In genomic region chr11:69410045-69410309, GRCm38 (mm10) we compare ENCODE assay signal across 8 mouse cellular contexts. TPM values are rescaled to one million over a fixed set of nuclear protein-coding genes. Genes with fewer than 3 reads are reported as not detected.
DNase-seq lines count a peak whose midpoint lies in the region; ATAC-seq and TF ChIP-seq lines count a peak whose summit lies in the region.

No protein-coding gene starts in this region.

- TF ChIP-seq RAD21 in CH12.LX (IDR thresholded peaks at IDR 0.05; ENCODE audit: low read depth, low read length) = no peak

- ATAC-seq in forebrain, embryonic 15.5 days (replicated peaks) = no peak
- no peak for ATAC-seq in liver, embryonic 13.5 days (ENCODE audit: low read depth)
- ATAC-seq in megakaryocyte progenitor cell, adult 5-6 weeks (replicated peaks; ENCODE audit: poor library complexity) = no peak

- WGBS in heart, adult 2 months = 0% methylated on average over 18 of the region's 18 CpGs
- WGBS in forebrain, embryonic 15.5 days = under 1% methylated on average over 18 of the region's 18 CpGs
- under 1% methylated on average over 18 of the region's 18 CpGs for WGBS in liver, embryonic 13.5 days (ENCODE audit: insufficient replicate concordance)

- no peaks in the 10 kb centered on the region for H3K9me3 ChIP-seq in CH12.LX (replicated peaks; ENCODE audit: low read length)
- H3K9me3 ChIP-seq in forebrain, embryonic 15.5 days = no peaks in the 10 kb centered on the region
- H3K9me3 ChIP-seq in liver, embryonic 13.5 days (replicated peaks) = no peaks in the 10 kb centered on the region

- H3K27ac ChIP-seq in heart, adult 2 months = peak overlapping the region; percentile 90
- peak overlapping the region; percentile 96 for H3K27ac ChIP-seq in CH12.LX (ENCODE audit: insufficient read depth, low read depth)
- peak overlapping the region; percentile 99 for H3K27ac ChIP-seq in forebrain, embryonic 15.5 days (replicated peaks)
- H3K27ac ChIP-seq in liver, embryonic 13.5 days = peak overlapping the region; percentile 93

- dilution Hi-C loops in CH12.LX (cut with MboI; ENCODE audit: extremely low pct_ligation_motif_present, extremely low pct_unique_long_range_greater_than_20kb, low sequenced_read_pairs) = no loop called here

- in situ Hi-C loops in CH12.LX (cut with MboI; ENCODE audit: low pct_ligation_motif_present, low pct_unique_long_range_greater_than_20kb, low sequenced_read_pairs) = no loop called here

- no peak for TF ChIP-seq CTCF in heart, adult 2 months (IDR thresholded peaks at IDR 0.05)
- TF ChIP-seq CTCF in CH12.LX (conservative IDR thresholded peaks at IDR 0.05 in 1 of 2, IDR thresholded peaks at IDR 0.05 in 1 of 2; ENCODE audit: low read depth in 2 of 2, low read length in 2 of 2) = no peak

- TF ChIP-seq EP300 in heart, adult 2 months (IDR thresholded peaks at IDR 0.05; ENCODE audit: insufficient read depth, low read depth, low read length) = no peak
- no peak for TF ChIP-seq EP300 in CH12.LX (IDR thresholded peaks at IDR 0.05; ENCODE audit: low read length)

- intact Hi-C loops in heart, adult 2 months (cut with DNase I) = loop anchor here (1.0 to 10.0 kb wide), 2 partner anchors 8 to 585 kb away; partner anchors contain the start of genes Gabarap and Phf23

- DNase-seq in heart, adult 2 months = peak in 1 of 2 experiments; percentile 82
- no peak for DNase-seq in heart, adult 9 months (ENCODE audit: low spot score in 2 of 2)
- DNase-seq in CH12.LX (ENCODE audit: extremely low read depth) = no peak
- no peak for DNase-seq in liver, embryonic 13.5 days
- no peak for DNase-seq in right cerebral cortex, postnatal 14 days
- DNase-seq in ovary, adult 18-20 months (ENCODE audit: low spot score) = no peak

- no peak for TF ChIP-seq POLR2A in heart, adult 2 months (IDR thresholded peaks at IDR 0.05; ENCODE audit: insufficient read depth, low read depth, low read length)
- no peak for TF ChIP-seq POLR2A in CH12.LX (IDR thresholded peaks at IDR 0.05; ENCODE audit: low read depth, low read length)

- peaks cover 7% of the 10 kb centered on the region; the same call in 1 of the 2 replicates for H3K36me3 ChIP-seq in heart, adult 2 months (ENCODE audit: control insufficient read depth, insufficient read depth, low read length)
- peaks cover 25 to 31% of the 10 kb centered on the region in 2 experiments for H3K36me3 ChIP-seq in CH12.LX (replicated peaks in 1 of 2; ENCODE audit: control insufficient read depth in 1 of 2, insufficient read depth in 1 of 2, low read length in 1 of 2)
- H3K36me3 ChIP-seq in forebrain, embryonic 15.5 days = peaks cover 36% of the 10 kb centered on the region
- peaks cover 36% of the 10 kb centered on the region for H3K36me3 ChIP-seq in liver, embryonic 13.5 days

- no peaks in the 10 kb centered on the region for H3K79me2 ChIP-seq in heart, adult 2 months (replicated peaks; ENCODE audit: control insufficient read depth, insufficient read depth, low read length)
- peaks cover 7% of the 10 kb centered on the region; the same call in 1 of the 2 replicates for H3K79me2 ChIP-seq in CH12.LX (replicated peaks; ENCODE audit: control insufficient read depth, extremely low read depth, insufficient read depth, poor library complexity, severe bottlenecking)

- peak overlapping the region; percentile 80 for H3K4me3 ChIP-seq in heart, adult 2 months
- H3K4me3 ChIP-seq in CH12.LX (replicated peaks in 1 of 3; ENCODE audit: low read depth in 2 of 3, low read length in 2 of 3, poor library complexity in 1 of 3) = peak overlapping the region; percentile 60 to 73 (median 67)
- peak overlapping the region; percentile 79 for H3K4me3 ChIP-seq in forebrain, embryonic 15.5 days
- peak overlapping the region; percentile 79 for H3K4me3 ChIP-seq in liver, embryonic 13.5 days (replicated peaks)

- no peaks in the 10 kb centered on the region for H3K27me3 ChIP-seq in heart, adult 2 months (ENCODE audit: control insufficient read depth, insufficient read depth, low read length)
- H3K27me3 ChIP-seq in CH12.LX (replicated peaks) = peaks cover 7% of the 10 kb centered on the region
- no peaks in the 10 kb centered on the region for H3K27me3 ChIP-seq in forebrain, embryonic 15.5 days
- no peaks in the 10 kb centered on the region for H3K27me3 ChIP-seq in liver, embryonic 13.5 days

- peak overlapping the region; percentile 84 for H3K9ac ChIP-seq in heart, adult 2 months (ENCODE audit: low read depth, low read length)
- peak overlapping the region; percentile 90 for H3K9ac ChIP-seq in CH12.LX (ENCODE audit: insufficient read depth, low read depth)
- peak overlapping the region; percentile 89 for H3K9ac ChIP-seq in forebrain, embryonic 15.5 days (replicated peaks)
- peak overlapping the region; percentile 86 for H3K9ac ChIP-seq in liver, embryonic 13.5 days

- H3K4me2 ChIP-seq in CH12.LX (ENCODE audit: insufficient read depth, low read depth, poor library complexity, severe bottlenecking) = peak overlapping the region; percentile 80
- peak overlapping the region; percentile 93 for H3K4me2 ChIP-seq in forebrain, embryonic 15.5 days (replicated peaks)
- peak overlapping the region; percentile 100 for H3K4me2 ChIP-seq in liver, embryonic 13.5 days

- peaks cover 19% of the 10 kb centered on the region for H3K4me1 ChIP-seq in heart, adult 2 months (ENCODE audit: control insufficient read depth, insufficient read depth, low read length)
- peaks cover 28 to 50% of the 10 kb centered on the region in 2 experiments for H3K4me1 ChIP-seq in CH12.LX (ENCODE audit: control insufficient read depth in 1 of 2, insufficient read depth in 2 of 2)
- H3K4me1 ChIP-seq in forebrain, embryonic 15.5 days = peaks cover 56% of the 10 kb centered on the region
- H3K4me1 ChIP-seq in liver, embryonic 13.5 days (replicated peaks) = peaks cover 75% of the 10 kb centered on the region

TF ChIP-seq in CH12.LX, 34 proteins besides CTCF, POLR2A, EP300 and RAD21 (continues in another document):
- 0 out of 2 replicates have a peak, but pooled peaks have one; percentile 15 for TF ChIP-seq ZMIZ1 (IDR thresholded peaks at IDR 0.05; ENCODE audit: low read depth, low read length)
- TF ChIP-seq PAX5 (IDR thresholded peaks at IDR 0.05; ENCODE audit: low read length) = no peak
- TF ChIP-seq JUND (conservative IDR thresholded peaks at IDR 0.05; ENCODE audit: low read depth, low read length) = no peak
- TF ChIP-seq NELFE (IDR thresholded peaks at IDR 0.05; ENCODE audit: low read depth, low read length) = 0 out of 2 replicates have a peak, but pooled peaks have one; percentile 4
- 0 out of 2 replicates have a peak, but pooled peaks have one; percentile 37 for TF ChIP-seq MAX (IDR thresholded peaks at IDR 0.05; ENCODE audit: low read length)

RNA-seq across cellular contexts. Expression of gene Kdm6b, which starts 3.5 kb away (rescaled TPM):
- total RNA-seq in heart, adult 2 months (2021) = 10 to 100 TPM; 19.7 to 27.8 TPM
- polyA plus RNA-seq in heart, adult 2 months (2012; rRNA removed) = 6.5 and 8.6 TPM in 2 replicates
- total RNA-seq in CH12.LX (2012; rRNA removed) = 2.9 and 5.7 TPM in 2 replicates
- 0.36 and 0.66 TPM in 2 replicates for total RNA-seq in CH12.LX (2014; rRNA removed)
- 6.0 and 7.2 TPM in 2 replicates for polyA plus RNA-seq in CH12.LX (2012; ENCODE audit: insufficient read length, low read depth)
- polyA plus RNA-seq in forebrain, embryonic 15.5 days (2015; fragmentation: Nextera tagmentation; extraction: Ambion mirVana) = 56.6 and 58.9 TPM in 2 replicates
- 4.8 and 5.1 TPM in 2 replicates for polyA plus RNA-seq in liver, embryonic 13.5 days (2015; fragmentation: Nextera tagmentation; extraction: Ambion mirVana)
- 10.4 and 11.7 TPM in 2 replicates for total RNA-seq in megakaryocyte progenitor cell, adult 5-6 weeks (2015)
- 1.8 and 2.9 TPM in 2 replicates for total RNA-seq in megakaryocyte progenitor cell, adult 5-6 weeks (2017)

RNA-seq across cellular contexts. Expression of gene Tmem88, which starts 11.9 kb away (rescaled TPM):
- 10 to 100 TPM; 20.4 to 21.4 TPM for total RNA-seq in heart, adult 2 months (2021)
- polyA plus RNA-seq in heart, adult 2 months (2012; rRNA removed) = 61.4 and 66.4 TPM in 2 replicates
- total RNA-seq in CH12.LX (2012; rRNA removed) (0.25 and 0.38 TPM in 2 replicates), CH12.LX (2014; rRNA removed) (not detected in 2 replicates)
- 0.16 and 0.22 TPM in 2 replicates for polyA plus RNA-seq in CH12.LX (2012; ENCODE audit: insufficient read length, low read depth)
- 5.9 and 6.7 TPM in 2 replicates for polyA plus RNA-seq in forebrain, embryonic 15.5 days (2015; fragmentation: Nextera tagmentation; extraction: Ambion mirVana)
- polyA plus RNA-seq in liver, embryonic 13.5 days (2015; fragmentation: Nextera tagmentation; extraction: Ambion mirVana) = 8.9 and 9.5 TPM in 2 replicates
- 0.07 and 0.42 TPM in 2 replicates for total RNA-seq in megakaryocyte progenitor cell, adult 5-6 weeks (2015)
- total RNA-seq in megakaryocyte progenitor cell, adult 5-6 weeks (2017) = 0.12 TPM in 1 of 2 replicates, not detected in the other

RNA-seq across cellular contexts. Expression of gene Cyb5d1, which starts 14.5 kb away (rescaled TPM):
- total RNA-seq in heart, adult 2 months (2021) = 10 to 100 TPM; 27.9 to 32.1 TPM
- polyA plus RNA-seq in heart, adult 2 months (2012; rRNA removed) = 19.9 and 29.8 TPM in 2 replicates
- 28.4 and 37.4 TPM in 2 replicates for total RNA-seq in CH12.LX (2012; rRNA removed)
- 27.3 and 29.3 TPM in 2 replicates for total RNA-seq in CH12.LX (2014; rRNA removed)
- polyA plus RNA-seq in CH12.LX (2012; ENCODE audit: insufficient read length, low read depth) = 29.5 and 33.2 TPM in 2 replicates
- 44.3 and 45.9 TPM in 2 replicates for polyA plus RNA-seq in forebrain, embryonic 15.5 days (2015; fragmentation: Nextera tagmentation; extraction: Ambion mirVana)
- polyA plus RNA-seq in liver, embryonic 13.5 days (2015; fragmentation: Nextera tagmentation; extraction: Ambion mirVana) = 10.3 and 13.0 TPM in 2 replicates
- 15.4 and 16.6 TPM in 2 replicates for total RNA-seq in megakaryocyte progenitor cell, adult 5-6 weeks (2015)
- total RNA-seq in megakaryocyte progenitor cell, adult 5-6 weeks (2017) = 34.2 and 50.3 TPM in 2 replicates

RNA-seq across cellular contexts. Expression of gene Naa38, which starts 14.7 kb away (rescaled TPM):
- 100 to 1,000 TPM; 102 to 113 TPM for total RNA-seq in heart, adult 2 months (2021)
- polyA plus RNA-seq in heart, adult 2 months (2012; rRNA removed) = 128 and 145 TPM in 2 replicates
- total RNA-seq in CH12.LX (2012; rRNA removed) = 193 and 208 TPM in 2 replicates
- total RNA-seq in CH12.LX (2014; rRNA removed) = 161 and 201 TPM in 2 replicates
- 137 and 153 TPM in 2 replicates for polyA plus RNA-seq in CH12.LX (2012; ENCODE audit: insufficient read length, low read depth)
- polyA plus RNA-seq in forebrain, embryonic 15.5 days (2015; fragmentation: Nextera tagmentation; extraction: Ambion mirVana) = 89.4 and 91.9 TPM in 2 replicates
- polyA plus RNA-seq in liver, embryonic 13.5 days (2015; fragmentation: Nextera tagmentation; extraction: Ambion mirVana) = 102 and 105 TPM in 2 replicates
- total RNA-seq in megakaryocyte progenitor cell, adult 5-6 weeks (2015) = 114 and 125 TPM in 2 replicates
- 146 and 205 TPM in 2 replicates for total RNA-seq in megakaryocyte progenitor cell, adult 5-6 weeks (2017)

RNA-seq across cellular contexts. Expression of gene Chd3, which starts 40.8 kb away (rescaled TPM):
- total RNA-seq in heart, adult 2 months (2021) = 10 to 100 TPM; 18.3 to 20.2 TPM
- polyA plus RNA-seq in heart, adult 2 months (2012; rRNA removed) = 20.3 and 22.2 TPM in 2 replicates
- total RNA-seq in CH12.LX (2012; rRNA removed) (66.4 and 69.6 TPM in 2 replicates), CH12.LX (2014; rRNA removed) (30.6 and 31.9 TPM in 2 replicates)
- 87.1 and 92.0 TPM in 2 replicates for polyA plus RNA-seq in CH12.LX (2012; ENCODE audit: insufficient read length, low read depth)
- polyA plus RNA-seq in forebrain, embryonic 15.5 days (2015; fragmentation: Nextera tagmentation; extraction: Ambion mirVana) = 127 and 138 TPM in 2 replicates
- polyA plus RNA-seq in liver, embryonic 13.5 days (2015; fragmentation: Nextera tagmentation; extraction: Ambion mirVana) = 2.6 and 4.4 TPM in 2 replicates
- total RNA-seq in megakaryocyte progenitor cell, adult 5-6 weeks (2015) = 17.0 and 22.4 TPM in 2 replicates
- 19.9 and 38.2 TPM in 2 replicates for total RNA-seq in megakaryocyte progenitor cell, adult 5-6 weeks (2017)
